Mouse (Mus musculus) midbrain, postnatal 0 days (tissue): ENCODE data around the gene Pex14. TPM values are rescaled to one million over a fixed set of nuclear protein-coding genes. Genes with fewer than 3 reads are reported as not detected.

Experiments used
- ATAC-seq: fragments of 200-750 bp; cut with Nextera tagmentation; 2 replicates; pipeline ENCODE4 v1.8.0; 2017; ENCODE audit warnings: moderate number of reproducible peaks, mild to moderate bottlenecking, moderate TSS enrichment, moderate library complexity; ENCODE audit not compliant: low FRiP score
- DNase-seq: peaks from one replicate; pipeline ENCODE4 v3.0.0-alpha.2; 2015; ENCODE audit warnings: low spot score
- H3K27ac ChIP-seq: fragments of 300-500 bp; sonication (generic); 2 replicates; pipeline ENCODE4 v1.5.1; 2014; ENCODE audit warnings: low read depth, mild to moderate bottlenecking, low read length, mixed read lengths
- H3K27me3 ChIP-seq: fragments of 300-500 bp; sonication (generic); 2 replicates; pipeline ENCODE4 v1.6.1; 2014; ENCODE audit warnings: low read length, control low read depth, mixed read lengths; ENCODE audit not compliant: insufficient read depth
- H3K36me3 ChIP-seq: fragments of 300-500 bp; sonication (generic); 2 replicates; pipeline ENCODE4 v1.6.1; 2014; ENCODE audit warnings: low read length, control low read depth, mixed read lengths; ENCODE audit not compliant: insufficient read depth
- H3K4me1 ChIP-seq: fragments of 300-500 bp; sonication (generic); 2 replicates; pipeline ENCODE4 v1.6.1; 2014; ENCODE audit warnings: mild to moderate bottlenecking, control low read depth, antibody characterized with exemption, low read length, mixed read lengths; ENCODE audit not compliant: insufficient read depth
- H3K4me2 ChIP-seq: fragments of 300-500 bp; sonication (generic); 2 replicates; pipeline ENCODE4 v1.6.1; 2014; ENCODE audit warnings: low read depth, mild to moderate bottlenecking, low read length, mixed read lengths; ENCODE audit not compliant: poor library complexity, severe bottlenecking
- H3K4me3 ChIP-seq: fragments of 300-500 bp; sonication (generic); 2 replicates; pipeline ENCODE4 v1.5.1; 2014; ENCODE audit warnings: low read depth, mild to moderate bottlenecking, low read length, moderate library complexity
- H3K9ac ChIP-seq: fragments of 300-500 bp; sonication (generic); replicated peaks from 2 replicates; pipeline ENCODE4 v1.6.1; 2014; ENCODE audit warnings: mild to moderate bottlenecking, low read length, moderate library complexity, mixed read lengths; ENCODE audit not compliant: poor library complexity, severe bottlenecking
- H3K9me3 ChIP-seq: fragments of 300-500 bp; sonication (generic); 2 replicates; pipeline ENCODE4 v1.6.1; 2016; ENCODE audit warnings: low read length, control low read depth
- CTCF ChIP-seq: IDR thresholded peaks from 2 replicates; pipeline ENCODE4 v1.5.1; 2016; ENCODE audit warnings: antibody characterized with exemption, mild to moderate bottlenecking
- WGBS: fragments of 180-500 bp; shearing (Covaris S2); extraction: QIAGEN DNeasy Blood & Tissue Kit; methylation state at CpG from one replicate; pipeline ENCODE4 v1.1.7; 2014; 5-methylcytosine and 5-hydroxymethylcytosine counted together
- polyA plus RNA-seq: library from polyadenylated mRNA; unstranded; fragments of >200 nt; fragmentation: Nextera tagmentation; extraction: Ambion mirVana; gene quantifications from 2 replicates; pipeline ENCODE4 v1.2.1, GENCODE M21; 2015
- total RNA-seq: library from RNA; depleted of rRNA; stranded (reverse); fragments of >200 nt; gene quantifications from 2 replicates; pipeline ENCODE4 v1.2.3, GENCODE M21; 2014

Gene Pex14
- total and polyA plus RNA-seq, 2 experiments from 2014 or later = 62.5 to 74.0 TPM

- no peak overlapping the region for H3K9ac ChIP-seq
- no peak overlapping the region for H3K4me2 ChIP-seq
- no peaks in the 10 kb centered on the region for H3K36me3 ChIP-seq
- H3K9me3 ChIP-seq = no peaks in the 10 kb centered on the region
- no peak for ATAC-seq
- no peak overlapping the region for H3K4me3 ChIP-seq
- TF ChIP-seq CTCF = no peak
- no peaks in the 10 kb centered on the region for H3K4me1 ChIP-seq
- no peaks in the 10 kb centered on the region for H3K27me3 ChIP-seq
- no peak overlapping the region for H3K27ac ChIP-seq
- 24% methylated on average over 9 of the region's 9 CpGs for WGBS
- DNase-seq = no peak
Measured at GRCm38 (mm10) chr4:149027571-149027970, 72.1 kb downstream of the Pex14 start.

DNA sequence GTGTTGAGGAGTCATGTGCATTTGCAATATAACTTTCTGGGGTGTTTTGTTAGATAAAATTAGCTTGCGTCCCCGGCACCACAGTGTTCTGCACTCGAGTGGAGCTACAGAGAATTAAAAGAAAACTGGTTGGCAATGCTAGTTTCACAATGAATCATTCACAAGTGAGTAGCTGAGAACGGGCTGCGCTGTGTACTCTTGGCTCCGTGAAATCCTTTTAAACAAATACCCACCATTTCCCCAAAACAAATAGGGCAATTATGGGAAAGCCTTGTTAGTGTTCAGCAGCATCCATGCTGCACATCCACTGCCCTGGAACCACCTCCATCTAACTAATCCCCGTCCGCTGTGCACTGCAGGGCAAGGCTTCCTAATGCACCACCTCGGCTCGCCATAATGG, 74.4 kb downstream of the Pex14 start:
- Histone ChIP-seq H3K36me3 (no peaks in the 10 kb centered on the region), H3K4me3 (no peak overlapping the region), H3K9ac (no peak overlapping the region), H3K27me3 (no peaks in the 10 kb centered on the region), H3K4me2 (no peak overlapping the region), H3K9me3 (no peaks in the 10 kb centered on the region), H3K27ac (no peak overlapping the region), H3K4me1 (no peaks in the 10 kb centered on the region)
- no peak for TF ChIP-seq CTCF
- DNase-seq = no peak
- no peak for ATAC-seq
- WGBS = 48% methylated on average over 10 of the region's 10 CpGs

DNA sequence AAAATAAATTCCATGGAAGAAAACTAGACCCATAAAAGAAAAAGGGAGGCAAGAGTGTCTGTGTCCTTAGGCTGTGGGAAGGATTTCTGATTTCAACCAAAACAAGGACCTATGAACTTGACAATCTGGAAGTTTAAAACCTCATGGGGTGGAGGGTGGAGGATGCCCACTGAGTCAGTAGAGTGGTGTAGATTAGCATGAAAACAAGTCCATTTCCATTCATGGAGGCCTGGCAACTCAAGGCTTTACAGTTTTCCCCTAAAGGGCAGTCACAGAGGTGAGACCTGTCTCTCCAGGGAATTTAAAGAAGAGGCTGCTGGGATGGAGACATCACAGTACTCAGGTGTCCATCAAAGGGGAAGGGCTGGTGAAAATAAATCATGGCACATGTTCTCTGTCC, 78.7 kb downstream of the Pex14 start:
- no peaks in the 10 kb centered on the region; the same call in 1 of the 2 replicates for H3K4me1 ChIP-seq
- no peaks in the 10 kb centered on the region for H3K27me3 ChIP-seq
- H3K9me3 ChIP-seq = no peaks in the 10 kb centered on the region

DNA sequence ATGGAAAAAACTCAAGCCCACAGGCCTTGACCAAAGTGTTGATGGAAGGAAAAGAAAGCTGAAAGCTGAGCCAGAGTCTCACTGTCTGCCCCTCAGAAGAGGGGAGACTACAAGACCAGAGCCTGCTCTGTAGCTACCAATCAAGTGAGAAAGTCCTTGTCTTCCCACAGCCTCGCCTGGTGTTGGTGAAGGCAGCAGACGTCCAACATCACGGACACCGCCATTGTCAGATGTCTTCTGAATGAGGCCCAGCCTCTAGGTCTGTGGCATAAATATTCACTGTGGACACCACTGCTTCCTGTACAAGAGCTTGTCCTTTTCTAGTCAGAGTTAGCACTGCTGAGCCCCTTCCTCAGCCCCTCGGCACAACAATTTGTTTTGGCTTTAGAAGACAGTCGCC, 80.2 kb downstream of the Pex14 start:
- Histone ChIP-seq H3K27me3 (no peaks in the 10 kb centered on the region), H3K4me3 (no peak overlapping the region), H3K4me1 (no peaks in the 10 kb centered on the region; the same call in 1 of the 2 replicates), H3K4me2 (no peak overlapping the region), H3K9me3 (no peaks in the 10 kb centered on the region), H3K27ac (no peak overlapping the region), H3K36me3 (no peaks in the 10 kb centered on the region), H3K9ac (no peak overlapping the region)
- no peak for DNase-seq
- WGBS = 78% methylated on average over 6 of the region's 6 CpGs
- no peak for TF ChIP-seq CTCF
- ATAC-seq = no peak

More for the DNA sequence above, 78.7 kb downstream of the Pex14 start:
- no peak overlapping the region for H3K4me3 ChIP-seq
- no peaks in the 10 kb centered on the region for H3K36me3 ChIP-seq
- DNase-seq = no peak
- no peak overlapping the region for H3K9ac ChIP-seq
- TF ChIP-seq CTCF = no peak
- H3K27ac ChIP-seq = no peak overlapping the region
- no peak overlapping the region for H3K4me2 ChIP-seq
- ATAC-seq = no peak

DNA sequence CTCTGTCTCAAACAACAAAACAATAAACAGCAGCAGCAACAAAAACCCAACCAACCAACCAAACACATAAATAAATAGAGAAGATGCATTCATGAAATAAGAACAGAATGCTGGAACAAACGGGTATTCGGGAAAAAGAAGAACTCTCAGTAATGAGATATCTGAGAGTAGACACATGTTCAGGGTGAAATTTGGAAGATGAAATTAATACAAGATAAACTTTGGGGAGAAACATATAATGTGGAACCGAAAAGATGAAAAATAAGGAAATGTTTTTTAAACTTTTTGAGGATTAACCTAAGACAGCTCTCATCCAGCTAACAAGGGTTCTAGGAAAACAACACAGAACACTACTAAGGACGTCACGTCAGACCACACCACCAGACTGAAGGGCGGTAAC, 92.9 kb downstream of the Pex14 start:
- H3K4me2 ChIP-seq = no peak overlapping the region
- H3K9me3 ChIP-seq = no peaks in the 10 kb centered on the region
- H3K4me3 ChIP-seq = no peak overlapping the region
- no peak for TF ChIP-seq CTCF
- DNase-seq (no peak), ATAC-seq (no peak)
- H3K9ac ChIP-seq = no peak overlapping the region
- no peaks in the 10 kb centered on the region for H3K36me3 ChIP-seq
- 94% methylated on average over 6 of the region's 6 CpGs for WGBS
- no peak overlapping the region for H3K27ac ChIP-seq
- H3K4me1 ChIP-seq = no peaks in the 10 kb centered on the region
- H3K27me3 ChIP-seq = no peaks in the 10 kb centered on the region

DNA sequence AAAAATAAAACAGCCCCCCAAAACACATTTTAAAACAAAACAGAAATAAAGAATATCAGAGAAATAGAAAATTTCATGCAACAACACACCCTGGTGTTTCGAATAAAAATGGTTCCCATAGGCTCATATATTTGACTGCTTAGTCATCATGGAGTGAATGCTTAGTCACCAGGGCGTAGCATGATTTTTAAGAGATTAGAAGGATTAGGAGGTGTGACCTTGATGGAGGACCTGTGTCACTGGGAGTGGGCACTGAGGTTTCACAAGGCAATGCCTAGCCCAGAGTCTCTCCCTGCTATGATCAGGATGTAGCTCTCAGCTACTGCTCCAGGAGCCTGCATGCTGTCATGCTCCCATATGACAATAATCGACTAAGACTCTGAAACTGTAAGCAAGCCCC, 93.6 kb downstream of the Pex14 start:
- no peak for TF ChIP-seq CTCF
- no peaks in the 10 kb centered on the region for H3K36me3 ChIP-seq
- no peak overlapping the region for H3K4me3 ChIP-seq
- no peak overlapping the region for H3K27ac ChIP-seq
- no peaks in the 10 kb centered on the region for H3K4me1 ChIP-seq
- no peaks in the 10 kb centered on the region for H3K27me3 ChIP-seq
- H3K9ac ChIP-seq = no peak overlapping the region
- H3K4me2 ChIP-seq = no peak overlapping the region
- ATAC-seq = no peak
- no peak for DNase-seq
- H3K9me3 ChIP-seq = no peaks in the 10 kb centered on the region
- WGBS = 90% methylated on average over 3 of the region's 3 CpGs
